Mouse (Mus musculus) embryo, embryonic 11 days (tissue): ENCODE results near the gene Srbd1.

Experiments
- DNase-seq: peaks from one replicate; pipeline ENCODE4 v3.0.0-alpha.2; 2015

The Srbd1 gene

GRCm38 (mm10) chr17:86135835-86136234 lies 9.1 kb downstream of the Srbd1 start:
- no peak for DNase-seq

- DNase-seq: no peak
Observed at GRCm38 (mm10) chr17:86134461-86134860, 10.5 kb downstream of the Srbd1 start.

GRCm38 (mm10) chr17:86132534-86132933 lies 12.4 kb downstream of the Srbd1 start:
- DNase-seq: no peak

- DNase-seq: no peak
Observed at GRCm38 (mm10) chr17:86128198-86128597, 16.8 kb downstream of the Srbd1 start.

GRCm38 (mm10) chr17:86125908-86126307 lies 19.1 kb downstream of the Srbd1 start:
- peak; percentile 11 for DNase-seq

- no peak for DNase-seq
Observed at GRCm38 (mm10) chr17:86123146-86123545, 21.8 kb downstream of the Srbd1 start.

- no peak for DNase-seq
Observed at GRCm38 (mm10) chr17:86096875-86097274, 48.1 kb downstream of the Srbd1 start.

- DNase-seq: no peak
Observed at GRCm38 (mm10) chr17:86093124-86093523, 51.9 kb downstream of the Srbd1 start.

GRCm38 (mm10) chr17:86091631-86092030 lies 53.3 kb downstream of the Srbd1 start:
- DNase-seq: no peak

- no peak for DNase-seq
Observed at GRCm38 (mm10) chr17:86089893-86090588, 54.9 kb downstream of the Srbd1 start.

- DNase-seq: no peak
Observed at GRCm38 (mm10) chr17:86087922-86088321, 57.1 kb downstream of the Srbd1 start.

GRCm38 (mm10) chr17:86086191-86086590 lies 58.8 kb downstream of the Srbd1 start:
- no peak for DNase-seq

- DNase-seq: no peak
Observed at GRCm38 (mm10) chr17:86083207-86083606, 61.8 kb downstream of the Srbd1 start.

GRCm38 (mm10) chr17:86078060-86078459 lies 66.9 kb downstream of the Srbd1 start:
- DNase-seq: no peak

GRCm38 (mm10) chr17:86067444-86067843 lies 77.5 kb downstream of the Srbd1 start:
- no peak for DNase-seq

GRCm38 (mm10) chr17:86065833-86066232 lies 79.1 kb downstream of the Srbd1 start:
- no peak for DNase-seq

- peak; percentile 84 for DNase-seq
Observed at GRCm38 (mm10) chr17:86063461-86063860, 81.5 kb downstream of the Srbd1 start.

- DNase-seq: no peak
Observed at GRCm38 (mm10) chr17:86060911-86061310, 84.1 kb downstream of the Srbd1 start.

- DNase-seq: no peak
Observed at GRCm38 (mm10) chr17:86040221-86040984, 104.6 kb downstream of the Srbd1 start.

GRCm38 (mm10) chr17:86039741-86040140 lies 105.2 kb downstream of the Srbd1 start:
- DNase-seq: no peak

GRCm38 (mm10) chr17:86038211-86038648 lies 106.7 kb downstream of the Srbd1 start:
- DNase-seq: peak; percentile 52

GRCm38 (mm10) chr17:86035576-86035975 lies 109.4 kb downstream of the Srbd1 start:
- DNase-seq: no peak

GRCm38 (mm10) chr17:86035146-86035545 lies 109.8 kb downstream of the Srbd1 start:
- no peak for DNase-seq

- no peak for DNase-seq
Observed at GRCm38 (mm10) chr17:86034641-86035040, 110.3 kb downstream of the Srbd1 start.
